Mouse (Mus musculus): ENCODE measurements around the gene Supt3. TPM values are rescaled to one million over a fixed set of nuclear protein-coding genes. Genes with fewer than 3 reads are reported as not detected.

Supt3 gene
- polyA plus RNA-seq, 1 experiment from 2014 or later, result 27.6 TPM

DNA sequence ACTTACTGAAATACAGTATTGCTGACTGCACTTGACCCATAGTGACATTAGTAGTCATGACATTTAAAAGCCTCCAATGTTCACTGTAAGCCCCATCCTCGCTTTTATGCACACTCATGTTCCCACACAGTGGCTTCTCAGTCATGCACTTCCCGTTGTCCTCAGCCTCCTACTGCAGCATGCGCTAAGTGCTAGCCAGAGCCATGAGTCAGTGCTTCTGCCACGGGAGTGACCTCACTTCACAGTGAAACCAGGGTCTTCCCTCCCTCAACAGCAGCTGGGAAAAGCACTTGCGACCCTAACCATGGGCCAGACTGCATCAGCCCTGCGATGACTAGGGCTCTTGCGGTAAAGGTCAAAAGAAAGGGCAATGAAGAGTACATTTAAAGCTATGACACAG, 256.7 kb downstream of the Supt3 start:
- Histone ChIP-seq H3K9ac (no peak overlapping the region), H3K4me2 (replicated peaks) (no peak overlapping the region), H3K36me3 (no peaks in the 10 kb centered on the region), H3K4me3 (no peak overlapping the region), H3K27me3 (no peaks in the 10 kb centered on the region), H3K27ac (no peak overlapping the region), H3K4me1 (peaks cover 10% of the 10 kb centered on the region), H3K9me3 (no peaks in the 10 kb centered on the region)
- 42% methylated on average over 7 of the region's 7 CpGs for WGBS
- no peak for ATAC-seq (ENCODE audit: insufficient number of reproducible peaks, insufficient read depth, low FRiP score, low TSS enrichment)

- Histone ChIP-seq H3K9ac (no peak overlapping the region), H3K27me3 (no peaks in the 10 kb centered on the region), H3K9me3 (no peaks in the 10 kb centered on the region), H3K4me2 (replicated peaks) (no peak overlapping the region), H3K27ac (no peak overlapping the region), H3K36me3 (0 out of 2 replicates have a peak, but pooled peaks cover 3% of the 10 kb centered on the region), H3K4me3 (no peak overlapping the region), H3K4me1 (no peaks in the 10 kb centered on the region; the same call in 1 of the 2 replicates)
- WGBS, result 81% methylated on average over 2 of the region's 2 CpGs
- no peak for ATAC-seq (ENCODE audit: insufficient number of reproducible peaks, insufficient read depth, low FRiP score, low TSS enrichment)
Measured at GRCm38 (mm10) chr17:45041084-45041483, 264.1 kb downstream of the Supt3 start.

GRCm38 (mm10) chr17:45045804-45046203, 268.9 kb downstream of the Supt3 start:
- no peak for ATAC-seq (ENCODE audit: insufficient number of reproducible peaks, insufficient read depth, low FRiP score, low TSS enrichment)
- Histone ChIP-seq H3K4me1 (peaks cover 12% of the 10 kb centered on the region; the same call in 1 of the 2 replicates), H3K4me3 (no peak overlapping the region), H3K9ac (no peak overlapping the region), H3K9me3 (no peaks in the 10 kb centered on the region), H3K36me3 (0 out of 2 replicates have a peak, but pooled peaks cover 3% of the 10 kb centered on the region), H3K4me2 (replicated peaks) (no peak overlapping the region), H3K27ac (no peak overlapping the region), H3K27me3 (no peaks in the 10 kb centered on the region)

- Histone ChIP-seq H3K4me1 (peaks cover 12% of the 10 kb centered on the region; the same call in 1 of the 2 replicates), H3K9me3 (no peaks in the 10 kb centered on the region), H3K27me3 (no peaks in the 10 kb centered on the region), H3K4me3 (no peak overlapping the region), H3K27ac (no peak overlapping the region), H3K36me3 (0 out of 2 replicates have a peak, but pooled peaks cover 3% of the 10 kb centered on the region), H3K9ac (no peak overlapping the region), H3K4me2 (replicated peaks) (no peak overlapping the region)
- WGBS, result 95% methylated on average over 3 of the region's 3 CpGs
- no peak for ATAC-seq (ENCODE audit: insufficient number of reproducible peaks, insufficient read depth, low FRiP score, low TSS enrichment)
Measured at GRCm38 (mm10) chr17:45046583-45046982, 269.6 kb downstream of the Supt3 start.

DNA sequence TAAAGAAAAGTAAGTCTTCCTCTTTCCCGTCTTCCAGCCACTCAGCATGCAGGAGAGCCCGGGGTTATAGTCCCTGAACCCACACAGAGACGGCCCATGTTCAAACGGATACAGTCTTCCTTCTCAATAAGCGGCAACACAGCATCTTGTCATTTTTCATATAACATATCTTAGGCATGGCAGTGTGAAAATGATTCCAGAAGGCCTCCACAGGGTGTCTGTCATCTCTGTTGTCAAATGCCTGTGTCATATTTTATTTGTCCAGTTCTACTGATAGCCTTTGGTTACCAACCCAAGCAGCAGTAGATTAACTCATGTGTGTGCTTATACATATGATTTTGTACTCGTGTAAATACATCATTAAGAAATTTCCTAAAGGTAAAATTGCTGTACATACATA, 270.3 kb downstream of the Supt3 start:
- Histone ChIP-seq H3K36me3 (0 out of 2 replicates have a peak, but pooled peaks cover 3% of the 10 kb centered on the region), H3K4me1 (peaks cover 12% of the 10 kb centered on the region; the same call in 1 of the 2 replicates), H3K27ac (no peak overlapping the region), H3K27me3 (no peaks in the 10 kb centered on the region), H3K9ac (no peak overlapping the region), H3K4me2 (replicated peaks) (no peak overlapping the region), H3K4me3 (no peak overlapping the region), H3K9me3 (no peaks in the 10 kb centered on the region)
- no peak for ATAC-seq (ENCODE audit: insufficient number of reproducible peaks, insufficient read depth, low FRiP score, low TSS enrichment)
- 79% methylated on average over 6 of the region's 6 CpGs for WGBS

- Histone ChIP-seq H3K9me3 (no peaks in the 10 kb centered on the region), H3K36me3 (no peaks in the 10 kb centered on the region), H3K4me1 (peaks cover 32% of the 10 kb centered on the region), H3K4me2 (replicated peaks) (no peak overlapping the region), H3K27me3 (no peaks in the 10 kb centered on the region), H3K4me3 (no peak overlapping the region), H3K27ac (no peak overlapping the region), H3K9ac (no peak overlapping the region)
- no peak for ATAC-seq (ENCODE audit: insufficient number of reproducible peaks, insufficient read depth, low FRiP score, low TSS enrichment)
- WGBS, result 71% methylated on average over 3 of the region's 3 CpGs
Measured at GRCm38 (mm10) chr17:45051971-45052370, 275.0 kb downstream of the Supt3 start.

DNA sequence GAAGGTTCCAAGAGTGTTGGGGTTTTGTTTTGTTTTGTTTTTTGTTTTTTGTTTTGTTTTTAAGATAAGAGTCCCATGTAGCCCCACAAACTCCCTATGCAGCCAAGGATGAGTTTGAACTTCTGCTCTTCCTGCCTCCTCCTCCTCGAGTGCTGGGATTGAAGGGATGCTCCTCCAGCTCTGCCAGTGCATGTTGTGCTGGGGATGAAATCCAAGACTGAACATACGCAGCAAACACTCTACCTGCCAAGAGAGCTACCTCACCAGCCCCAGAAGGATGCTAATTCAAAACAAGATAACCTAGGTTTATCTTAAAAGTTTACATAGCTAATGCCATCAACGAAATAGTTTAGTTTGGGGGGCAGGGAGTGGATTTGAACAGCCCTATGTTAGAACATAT, 276.4 kb downstream of the Supt3 start:
- WGBS, result 89% methylated on average over 3 of the region's 3 CpGs
- H3K9ac ChIP-seq, result no peak overlapping the region
- no peaks in the 10 kb centered on the region for H3K27me3 ChIP-seq
- ATAC-seq (ENCODE audit: insufficient number of reproducible peaks, insufficient read depth, low FRiP score, low TSS enrichment), result no peak
- no peak overlapping the region for H3K4me3 ChIP-seq
- no peaks in the 10 kb centered on the region for H3K36me3 ChIP-seq
- no peak overlapping the region for H3K27ac ChIP-seq
- peaks cover 32% of the 10 kb centered on the region for H3K4me1 ChIP-seq
- H3K4me2 ChIP-seq (replicated peaks), result no peak overlapping the region
- no peaks in the 10 kb centered on the region for H3K9me3 ChIP-seq

- Histone ChIP-seq H3K27me3 (no peaks in the 10 kb centered on the region), H3K9ac (no peak overlapping the region), H3K27ac (peak overlapping the region; percentile 89), H3K4me1 (peaks cover 29% of the 10 kb centered on the region), H3K36me3 (no peaks in the 10 kb centered on the region), H3K4me3 (no peak overlapping the region), H3K4me2 (replicated peaks) (no peak overlapping the region), H3K9me3 (no peaks in the 10 kb centered on the region)
- ATAC-seq (ENCODE audit: insufficient number of reproducible peaks, insufficient read depth, low FRiP score, low TSS enrichment), result no peak
- 39% methylated on average over 4 of the region's 4 CpGs for WGBS
Measured at GRCm38 (mm10) chr17:45054526-45054925, 277.6 kb downstream of the Supt3 start.

GRCm38 (mm10) chr17:45056894-45057293, 279.9 kb downstream of the Supt3 start:
- Histone ChIP-seq H3K27me3 (no peaks in the 10 kb centered on the region), H3K27ac (no peak overlapping the region), H3K4me2 (replicated peaks) (no peak overlapping the region), H3K4me1 (peaks cover 23% of the 10 kb centered on the region), H3K4me3 (no peak overlapping the region), H3K36me3 (no peaks in the 10 kb centered on the region), H3K9ac (no peak overlapping the region), H3K9me3 (no peaks in the 10 kb centered on the region)
- WGBS, result 58% methylated on average over 2 of the region's 2 CpGs
- ATAC-seq (ENCODE audit: insufficient number of reproducible peaks, insufficient read depth, low FRiP score, low TSS enrichment), result no peak

- WGBS, result 78% methylated on average over 6 of the region's 6 CpGs
- H3K4me2 ChIP-seq (replicated peaks), result no peak overlapping the region
- no peak overlapping the region for H3K9ac ChIP-seq
- H3K27ac ChIP-seq, result no peak overlapping the region
- no peak for ATAC-seq (ENCODE audit: insufficient number of reproducible peaks, insufficient read depth, low FRiP score, low TSS enrichment)
- H3K36me3 ChIP-seq, result no peaks in the 10 kb centered on the region
- H3K4me3 ChIP-seq, result no peak overlapping the region
- H3K9me3 ChIP-seq, result no peaks in the 10 kb centered on the region
- H3K27me3 ChIP-seq, result no peaks in the 10 kb centered on the region
- H3K4me1 ChIP-seq, result peaks cover 23% of the 10 kb centered on the region
Measured at GRCm38 (mm10) chr17:45057780-45058179, 280.8 kb downstream of the Supt3 start.

- no peaks in the 10 kb centered on the region for H3K27me3 ChIP-seq
- H3K4me1 ChIP-seq, result peaks cover 22% of the 10 kb centered on the region
- no peaks in the 10 kb centered on the region for H3K9me3 ChIP-seq
- no peak overlapping the region for H3K9ac ChIP-seq
- no peaks in the 10 kb centered on the region for H3K36me3 ChIP-seq
- no peak overlapping the region for H3K4me2 ChIP-seq (replicated peaks)
- ATAC-seq (ENCODE audit: insufficient number of reproducible peaks, insufficient read depth, low FRiP score, low TSS enrichment), result no peak
- H3K4me3 ChIP-seq, result no peak overlapping the region
- WGBS, result 57% methylated on average over 6 of the region's 6 CpGs
- H3K27ac ChIP-seq, result no peak overlapping the region
Measured at GRCm38 (mm10) chr17:45058566-45059363, 281.8 kb downstream of the Supt3 start.

- no peaks in the 10 kb centered on the region for H3K27me3 ChIP-seq
- peaks cover 16% of the 10 kb centered on the region; the same call in 1 of the 2 replicates for H3K4me1 ChIP-seq
- no peaks in the 10 kb centered on the region for H3K9me3 ChIP-seq
- H3K9ac ChIP-seq, result no peak overlapping the region
- H3K4me2 ChIP-seq (replicated peaks), result no peak overlapping the region
- H3K27ac ChIP-seq, result peak overlapping the region; percentile 32
- no peaks in the 10 kb centered on the region for H3K36me3 ChIP-seq
- no peak for ATAC-seq (ENCODE audit: insufficient number of reproducible peaks, insufficient read depth, low FRiP score, low TSS enrichment)
- WGBS, result 65% methylated on average over 5 of the region's 5 CpGs
- no peak overlapping the region for H3K4me3 ChIP-seq
Measured at GRCm38 (mm10) chr17:45063776-45064175, 286.8 kb downstream of the Supt3 start.

Data from embryonic facial prominence, embryonic 12.5 days (tissue).